In genomic region chr15:102074070-102074731, GRCm38 (mm10) we compare ENCODE assay signal across 8 mouse cellular contexts. TPM values are rescaled to one million over a fixed set of nuclear protein-coding genes. Genes with fewer than 3 reads are reported as not detected.
DNase-seq lines count a peak whose midpoint lies in the region; ATAC-seq and TF ChIP-seq lines count a peak whose summit lies in the region.

No protein-coding gene starts in this region.

- H3K4me3 ChIP-seq in hindbrain, embryonic 12.5 days: peak overlapping the region; percentile 96

- CTCF ChIA-PET in Patski (lab: Charles Lee): no interaction called here

- no peak for TF ChIP-seq CTCF in Patski (IDR thresholded peaks at IDR 0.05)

- H3K36me3 ChIP-seq in hindbrain, embryonic 12.5 days: no peaks in the 10 kb centered on the region

- H3K27me3 ChIP-seq in Patski: no peaks in the 10 kb centered on the region
- peaks cover 6% of the 10 kb centered on the region; the same call in 1 of the 2 replicates for H3K27me3 ChIP-seq in hindbrain, embryonic 12.5 days

- H3K27ac ChIP-seq in hindbrain, embryonic 12.5 days: peak overlapping the region; percentile 98

- peak overlapping the region; percentile 98 for H3K9ac ChIP-seq in hindbrain, embryonic 12.5 days

- in situ Hi-C loops in Patski (cut with MboI; ENCODE audit: low pct_unique_long_range_greater_than_20kb): loop anchor here (5.0 kb wide), 2 partner anchors 302 to 742 kb away; no protein-coding TSS in a partner anchor

- ATAC-seq in Patski: peak; percentile 48
- ATAC-seq in hindbrain, embryonic 12.5 days (ENCODE audit: low FRiP score): peak; percentile 55

- WGBS in hindbrain, embryonic 12.5 days: under 1% methylated on average over 57 of the region's 57 CpGs

- H3K4me2 ChIP-seq in hindbrain, embryonic 12.5 days (replicated peaks): peak overlapping the region; percentile 90

- H3K4me1 ChIP-seq in hindbrain, embryonic 12.5 days: peaks cover 20% of the 10 kb centered on the region

- no peak for DNase-seq in Patski (ENCODE audit: low read depth, low spot score)
- DNase-seq in cerebellum, adult 9-10 months: peak; percentile 71
- peak; percentile 61 for DNase-seq in forelimb bud, embryonic 11.5 days (ENCODE audit: low read depth, low spot score)
- peak; percentile 58 to 62 for DNase-seq in layer of hippocampus, postnatal 36 days
- peak; percentile 57 for DNase-seq in lung, postnatal 14 days
- peak; percentile 53 for DNase-seq in right cerebral cortex, adult 18-20 months
- DNase-seq in urinary bladder, adult 18-20 months (ENCODE audit: low spot score in 2 of 2): peak; percentile 25 to 51

- POLR2A ChIA-PET in Patski (lab: Charles Lee): no interaction called here

- no peaks in the 10 kb centered on the region for H3K9me3 ChIP-seq in hindbrain, embryonic 12.5 days (replicated peaks)

RNA-seq across cellular contexts. Expression of gene Eif4b, which starts 0.6 kb away (rescaled TPM):
- 237 TPM for polyA plus RNA-seq in Patski (2021)
- polyA plus RNA-seq in hindbrain, embryonic 12.5 days (2016; fragmentation: Nextera tagmentation; extraction: Ambion mirVana): 94.0 and 97.1 TPM in 2 replicates
- total RNA-seq in layer of hippocampus, postnatal 36 days (2021): 100 to 1,000 TPM; 179 to 182 TPM

RNA-seq across cellular contexts. Expression of gene Tns2, which starts 26.0 kb away (rescaled TPM):
- 53.6 TPM for polyA plus RNA-seq in Patski (2021)
- polyA plus RNA-seq in hindbrain, embryonic 12.5 days (2016; fragmentation: Nextera tagmentation; extraction: Ambion mirVana): 21.8 and 22.7 TPM in 2 replicates
- total RNA-seq in layer of hippocampus, postnatal 36 days (2021): 10 to 100 TPM; 10.7 to 22.0 TPM

RNA-seq across cellular contexts. Expression of gene Krt18, which starts 46.2 kb away (rescaled TPM):
- 24.8 TPM for polyA plus RNA-seq in Patski (2021)
- 19.8 and 30.0 TPM in 2 replicates for polyA plus RNA-seq in hindbrain, embryonic 12.5 days (2016; fragmentation: Nextera tagmentation; extraction: Ambion mirVana)
- under 1 TPM in 1 of 2 experiments, not detected in 1; 0.71 TPM for total RNA-seq in layer of hippocampus, postnatal 36 days (2021)
